Mouse (Mus musculus): ENCODE data around the gene Gm10282. TPM values are rescaled to one million over a fixed set of nuclear protein-coding genes. Genes with fewer than 3 reads are reported as not detected.

Gm10282 gene
- polyA plus RNA-seq, 1 experiment: 0.41 TPM

GRCm38 (mm10) chr8:72306913-72307312, 1.9 kb upstream of the Gm10282 start:
- H3K27ac ChIP-seq (ENCODE audit: insufficient read depth, low read depth, low read length): no peak overlapping the region

GRCm38 (mm10) chr8:72303633-72304032, 1.4 kb downstream of the Gm10282 start:
- 17% methylated on average over 8 of the region's 8 CpGs for WGBS
- peak overlapping the region; percentile 14; the same call in 1 of the 2 replicates for H3K4me3 ChIP-seq (ENCODE audit: low read depth, low read length)
- H3K27me3 ChIP-seq (ENCODE audit: control insufficient read depth, insufficient read depth, low read length): no peaks in the 10 kb centered on the region
- peaks cover 8% of the 10 kb centered on the region for H3K4me1 ChIP-seq (ENCODE audit: control insufficient read depth, insufficient read depth, insufficient read length, low read length)
- no peak overlapping the region for H3K27ac ChIP-seq (ENCODE audit: insufficient read depth, low read depth, low read length)
- no peaks in the 10 kb centered on the region for H3K36me3 ChIP-seq (ENCODE audit: control insufficient read depth, insufficient read depth, low read length)
- TF ChIP-seq CTCF (IDR thresholded peaks at IDR 0.05; ENCODE audit: extremely low read depth, insufficient read length, insufficient replicate concordance, low read depth, low read length) (no peak), POLR2A (IDR thresholded peaks at IDR 0.05; ENCODE audit: low read depth, low read length) (no peak)

More at GRCm38 (mm10) chr8:72306913-72307312, 1.9 kb upstream of the Gm10282 start:
- WGBS: 36% methylated on average over 5 of the region's 5 CpGs
- H3K36me3 ChIP-seq (ENCODE audit: control insufficient read depth, insufficient read depth, low read length): no peaks in the 10 kb centered on the region
- H3K4me3 ChIP-seq (ENCODE audit: low read depth, low read length): no peak overlapping the region
- TF ChIP-seq POLR2A (IDR thresholded peaks at IDR 0.05; ENCODE audit: low read depth, low read length) (no peak), CTCF (IDR thresholded peaks at IDR 0.05; ENCODE audit: extremely low read depth, insufficient read length, insufficient replicate concordance, low read depth, low read length) (no peak)
- H3K27me3 ChIP-seq (ENCODE audit: control insufficient read depth, insufficient read depth, low read length): no peaks in the 10 kb centered on the region
- peaks cover 11% of the 10 kb centered on the region for H3K4me1 ChIP-seq (ENCODE audit: control insufficient read depth, insufficient read depth, insufficient read length, low read length)

GRCm38 (mm10) chr8:72302986-72303612, 2.0 kb downstream of the Gm10282 start:
- H3K4me3 ChIP-seq (ENCODE audit: low read depth, low read length): no peak overlapping the region
- TF ChIP-seq POLR2A (IDR thresholded peaks at IDR 0.05; ENCODE audit: low read depth, low read length) (no peak), CTCF (IDR thresholded peaks at IDR 0.05; ENCODE audit: extremely low read depth, insufficient read length, insufficient replicate concordance, low read depth, low read length) (no peak)
- H3K27me3 ChIP-seq (ENCODE audit: control insufficient read depth, insufficient read depth, low read length): no peaks in the 10 kb centered on the region
- H3K4me1 ChIP-seq (ENCODE audit: control insufficient read depth, insufficient read depth, insufficient read length, low read length): peaks cover 6% of the 10 kb centered on the region
- WGBS: 54% methylated on average over 8 of the region's 8 CpGs
- H3K36me3 ChIP-seq (ENCODE audit: control insufficient read depth, insufficient read depth, low read length): no peaks in the 10 kb centered on the region
- peak overlapping the region; percentile 90 for H3K27ac ChIP-seq (ENCODE audit: insufficient read depth, low read depth, low read length)

- H3K4me3 ChIP-seq (ENCODE audit: low read depth, low read length): no peak overlapping the region
- TF ChIP-seq POLR2A (IDR thresholded peaks at IDR 0.05; ENCODE audit: low read depth, low read length) (no peak), CTCF (IDR thresholded peaks at IDR 0.05; ENCODE audit: extremely low read depth, insufficient read length, insufficient replicate concordance, low read depth, low read length) (no peak)
- no peak overlapping the region for H3K27ac ChIP-seq (ENCODE audit: insufficient read depth, low read depth, low read length)
- no peaks in the 10 kb centered on the region for H3K36me3 ChIP-seq (ENCODE audit: control insufficient read depth, insufficient read depth, low read length)
- WGBS: 73% methylated on average over 5 of the region's 5 CpGs
- no peaks in the 10 kb centered on the region for H3K27me3 ChIP-seq (ENCODE audit: control insufficient read depth, insufficient read depth, low read length)
- H3K4me1 ChIP-seq (ENCODE audit: control insufficient read depth, insufficient read depth, insufficient read length, low read length): peaks cover 4% of the 10 kb centered on the region; the same call in 1 of the 2 replicates
These were observed 3.6 kb downstream of the Gm10282 start for GRCm38 (mm10) chr8:72301497-72301896.

GRCm38 (mm10) chr8:72300654-72301400, 4.2 kb downstream of the Gm10282 start:
- Histone ChIP-seq H3K4me3 (ENCODE audit: low read depth, low read length) (no peak overlapping the region), H3K36me3 (ENCODE audit: control insufficient read depth, insufficient read depth, low read length) (no peaks in the 10 kb centered on the region), H3K27me3 (ENCODE audit: control insufficient read depth, insufficient read depth, low read length) (no peaks in the 10 kb centered on the region), H3K4me1 (ENCODE audit: control insufficient read depth, insufficient read depth, insufficient read length, low read length) (peaks cover 4% of the 10 kb centered on the region; the same call in 1 of the 2 replicates), H3K27ac (ENCODE audit: insufficient read depth, low read depth, low read length) (no peak overlapping the region)
- 77% methylated on average over 9 of the region's 9 CpGs for WGBS
- TF ChIP-seq POLR2A (IDR thresholded peaks at IDR 0.05; ENCODE audit: low read depth, low read length) (no peak), CTCF (IDR thresholded peaks at IDR 0.05; ENCODE audit: extremely low read depth, insufficient read length, insufficient replicate concordance, low read depth, low read length) (no peak)

- Histone ChIP-seq H3K36me3 (ENCODE audit: control insufficient read depth, insufficient read depth, low read length) (no peaks in the 10 kb centered on the region), H3K4me3 (ENCODE audit: low read depth, low read length) (no peak overlapping the region), H3K27me3 (ENCODE audit: control insufficient read depth, insufficient read depth, low read length) (no peaks in the 10 kb centered on the region), H3K4me1 (ENCODE audit: control insufficient read depth, insufficient read depth, insufficient read length, low read length) (peaks cover 4% of the 10 kb centered on the region; the same call in 1 of the 2 replicates), H3K27ac (ENCODE audit: insufficient read depth, low read depth, low read length) (no peak overlapping the region)
- no peak for TF ChIP-seq CTCF (IDR thresholded peaks at IDR 0.05; ENCODE audit: extremely low read depth, insufficient read length, insufficient replicate concordance, low read depth, low read length)
- no peak for TF ChIP-seq POLR2A (IDR thresholded peaks at IDR 0.05; ENCODE audit: low read depth, low read length)
- 100% methylated on average over 1 of the region's 1 CpGs for WGBS
These were observed 6.1 kb downstream of the Gm10282 start for GRCm38 (mm10) chr8:72298928-72299327.

- Histone ChIP-seq H3K36me3 (ENCODE audit: control insufficient read depth, insufficient read depth, low read length) (no peaks in the 10 kb centered on the region), H3K27ac (ENCODE audit: insufficient read depth, low read depth, low read length) (no peak overlapping the region), H3K4me1 (ENCODE audit: control insufficient read depth, insufficient read depth, insufficient read length, low read length) (no peaks in the 10 kb centered on the region), H3K4me3 (ENCODE audit: low read depth, low read length) (no peak overlapping the region), H3K27me3 (ENCODE audit: control insufficient read depth, insufficient read depth, low read length) (no peaks in the 10 kb centered on the region)
- WGBS: 94% methylated on average over 8 of the region's 8 CpGs
- no peak for TF ChIP-seq CTCF (IDR thresholded peaks at IDR 0.05; ENCODE audit: extremely low read depth, insufficient read length, insufficient replicate concordance, low read depth, low read length)
These were observed 8.5 kb downstream of the Gm10282 start for GRCm38 (mm10) chr8:72296561-72296960.
